Mouse (Mus musculus): ENCODE data around the gene Gabrd. TPM values are rescaled to one million over a fixed set of nuclear protein-coding genes. Genes with fewer than 3 reads are reported as not detected.
"Not testable (repeated sequence)": the region's sequence is repeated elsewhere in the genome, so short reads cannot be mapped to it uniquely, and the experiment has no call there.

Gene Gabrd
- total and polyA plus RNA-seq, 3 experiments, result 0.08 TPM; not detected in 2

DNA sequence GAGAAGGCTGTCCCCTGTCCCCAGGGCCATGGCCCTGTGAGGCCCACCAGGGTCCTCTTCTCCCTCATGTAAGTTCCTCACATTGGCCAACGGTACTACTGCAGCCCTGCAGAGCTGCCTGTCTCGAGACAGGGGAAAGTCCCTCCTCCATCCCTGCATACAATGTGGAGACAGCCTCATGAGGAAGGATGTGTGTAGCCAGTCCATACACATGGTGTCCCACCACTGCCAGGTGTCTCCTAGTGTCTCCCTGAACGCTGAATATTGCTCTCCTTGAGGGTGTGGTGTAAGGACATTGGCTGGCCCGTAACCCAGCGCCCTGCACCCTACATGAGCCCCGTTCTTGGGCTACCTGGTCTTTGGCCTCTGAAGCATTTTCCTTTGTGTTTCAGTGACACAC is 28.4 kb upstream of the Gabrd start (continued):
- TF ChIP-seq MEF2A (IDR thresholded peaks at IDR 0.05; ENCODE audit: borderline replicate concordance, low read depth, low read length), result peak; percentile 61; the same call in 1 of the 2 replicates
- no peak for TF ChIP-seq POLR2AphosphoS2 (IDR thresholded peaks at IDR 0.05; ENCODE audit: low read depth, low read length)

DNA sequence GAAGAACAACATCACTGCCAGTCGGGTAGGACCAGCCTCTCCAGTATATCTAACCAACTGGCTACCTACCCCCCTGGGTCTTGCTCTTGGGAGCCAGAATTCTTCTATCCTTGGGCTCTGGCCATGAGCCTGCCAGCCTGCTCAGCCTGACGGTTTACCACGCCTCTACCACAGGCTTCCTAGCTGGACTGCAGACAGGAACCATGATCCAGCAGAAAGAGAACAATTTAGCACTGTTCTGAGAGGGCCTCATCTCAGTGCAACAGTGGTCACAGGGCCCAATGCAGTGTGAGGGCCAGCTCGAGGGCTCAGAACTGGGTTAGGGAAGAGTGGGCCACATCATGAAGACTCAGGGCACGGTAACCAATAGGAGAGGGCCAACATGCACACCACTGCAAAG is 26.1 kb upstream of the Gabrd start:
- dilution Hi-C loops (cut with MboI; ENCODE audit: extremely low pct_ligation_motif_present, extremely low pct_unique_long_range_greater_than_20kb, low sequenced_read_pairs) (no loop called here), in situ Hi-C loops (cut with MboI; ENCODE audit: low pct_ligation_motif_present, low pct_unique_long_range_greater_than_20kb, low sequenced_read_pairs) (no loop called here)
- Histone ChIP-seq H3K4me2 (ENCODE audit: insufficient read depth, low read depth, poor library complexity, severe bottlenecking) (no peak overlapping the region), H3K27me3 (replicated peaks) (no peaks in the 10 kb centered on the region), H3K79me2 (replicated peaks; ENCODE audit: control insufficient read depth, extremely low read depth, insufficient read depth, poor library complexity, severe bottlenecking) (no peaks in the 10 kb centered on the region), H3K4me1 (ENCODE audit: control insufficient read depth in 1 of 2, insufficient read depth in 2 of 2) (peaks cover 23 to 54% of the 10 kb centered on the region in 2 experiments), H3K4me3 (replicated peaks in 1 of 3; ENCODE audit: low read depth in 2 of 3, low read length in 2 of 3, poor library complexity in 1 of 3) (no peak overlapping the region), H3K9me3 (replicated peaks; ENCODE audit: low read length) (no peaks in the 10 kb centered on the region), H3K36me3 (replicated peaks in 1 of 2; ENCODE audit: control insufficient read depth in 1 of 2, insufficient read depth in 1 of 2, low read length in 1 of 2) (peaks cover 18 to 54% of the 10 kb centered on the region in 2 experiments), H3K27ac (ENCODE audit: insufficient read depth, low read depth) (no peak overlapping the region), H3K9ac (ENCODE audit: insufficient read depth, low read depth) (no peak overlapping the region)
- DNase-seq (ENCODE audit: extremely low read depth), result no peak
- TF ChIP-seq MXI1 (IDR thresholded peaks at IDR 0.05; ENCODE audit: low read depth, low read length) (no peak), ETS1 (conservative IDR thresholded peaks at IDR 0.05; ENCODE audit: low read depth, low read length) (no peak)

DNA sequence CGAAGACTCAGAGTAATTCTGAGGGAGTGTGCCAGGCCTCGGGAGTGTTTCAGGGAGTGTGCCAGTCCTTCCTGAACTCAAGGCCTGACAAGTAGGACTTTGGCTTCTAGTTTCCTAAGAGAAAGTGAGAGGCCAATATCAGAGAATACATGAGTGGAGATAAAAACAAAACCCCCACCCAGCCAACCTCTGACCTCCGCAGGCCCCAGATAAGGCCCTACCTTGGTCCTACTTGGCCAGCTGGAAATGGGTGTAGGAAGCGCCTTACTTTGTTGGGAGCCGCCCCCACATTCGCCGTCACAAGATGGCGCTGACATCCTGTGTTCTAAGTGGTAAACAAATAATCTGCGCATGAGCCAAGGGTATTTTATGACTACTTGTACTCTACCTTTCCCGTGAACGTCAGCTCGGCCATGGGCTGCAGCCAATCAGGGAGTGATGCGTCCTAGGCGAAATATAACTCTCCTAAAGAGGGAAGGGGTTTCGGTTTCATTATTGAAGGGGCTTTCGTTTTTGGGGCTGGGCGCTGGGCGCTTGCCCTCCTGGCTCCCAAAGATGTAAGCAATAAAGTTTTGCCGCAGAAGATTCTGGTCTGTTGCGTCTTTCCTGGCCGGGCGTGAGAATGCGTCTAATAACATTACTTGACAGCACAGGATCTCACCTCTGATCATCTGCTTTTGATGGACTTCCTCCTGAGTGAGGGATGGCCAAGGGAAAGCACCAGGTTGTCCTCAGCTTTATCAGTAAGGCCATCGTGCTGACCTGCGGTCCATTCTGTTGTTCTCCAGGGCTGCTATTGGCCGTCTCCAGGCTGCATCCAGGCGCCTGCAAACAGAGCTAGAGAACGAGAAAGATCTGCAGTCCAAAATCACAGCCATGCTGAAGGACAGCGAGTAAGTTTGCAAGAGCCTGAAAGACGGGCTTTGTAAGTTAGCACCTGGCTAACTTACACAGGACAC is 23.8 kb upstream of the Gabrd start:
- H3K9me3 ChIP-seq (replicated peaks; ENCODE audit: low read length); dilution Hi-C loops (cut with MboI; ENCODE audit: extremely low pct_ligation_motif_present, extremely low pct_unique_long_range_greater_than_20kb, low sequenced_read_pairs); in situ Hi-C loops (cut with MboI; ENCODE audit: low pct_ligation_motif_present, low pct_unique_long_range_greater_than_20kb, low sequenced_read_pairs); H3K4me2 ChIP-seq (ENCODE audit: insufficient read depth, low read depth, poor library complexity, severe bottlenecking); DNase-seq (ENCODE audit: extremely low read depth); H3K9ac ChIP-seq (ENCODE audit: insufficient read depth, low read depth); H3K27me3 ChIP-seq (replicated peaks); H3K27ac ChIP-seq (ENCODE audit: insufficient read depth, low read depth); H3K4me3 ChIP-seq (replicated peaks in 1 of 3; ENCODE audit: low read depth in 2 of 3, low read length in 2 of 3, poor library complexity in 1 of 3); H3K79me2 ChIP-seq (replicated peaks; ENCODE audit: control insufficient read depth, extremely low read depth, insufficient read depth, poor library complexity, severe bottlenecking): not testable (repeated sequence)
- peaks cover 12 to 31% of the 10 kb centered on the region in 2 experiments for H3K4me1 ChIP-seq (ENCODE audit: control insufficient read depth in 1 of 2, insufficient read depth in 2 of 2)
- peaks cover 18 to 65% of the 10 kb centered on the region in 2 experiments for H3K36me3 ChIP-seq (replicated peaks in 1 of 2; ENCODE audit: control insufficient read depth in 1 of 2, insufficient read depth in 1 of 2, low read length in 1 of 2)

DNA sequence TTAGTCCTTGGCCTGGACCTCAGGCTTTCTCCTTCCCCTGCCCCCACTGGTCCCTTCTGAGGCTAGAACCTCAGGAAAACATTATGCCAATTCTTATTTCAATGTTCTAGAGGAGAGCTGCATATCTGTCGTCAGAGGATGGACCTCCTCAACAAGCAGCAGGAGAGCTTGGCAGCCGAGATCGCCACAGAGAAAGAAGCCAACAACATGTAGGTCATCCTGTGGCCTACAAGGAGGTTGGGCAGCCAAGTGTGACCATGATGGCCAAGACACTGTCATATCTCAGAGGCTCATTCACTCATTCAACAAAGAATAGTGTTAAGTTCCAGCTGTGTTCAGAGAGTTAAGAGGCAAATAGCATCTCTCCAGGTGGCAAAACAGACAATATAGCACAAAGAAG is 22.2 kb upstream of the Gabrd start:
- TF ChIP-seq UBTF (IDR thresholded peaks at IDR 0.05; ENCODE audit: low read depth, low read length), result no peak
- no peak for TF ChIP-seq USF1 (IDR thresholded peaks at IDR 0.05; ENCODE audit: low read depth, low read length)
- no peak for TF ChIP-seq CHD2 (IDR thresholded peaks at IDR 0.05; ENCODE audit: low read length)
- TF ChIP-seq ZKSCAN1 (IDR thresholded peaks at IDR 0.05; ENCODE audit: borderline replicate concordance, low read depth, low read length), result no peak
- TF ChIP-seq PAX5 (IDR thresholded peaks at IDR 0.05; ENCODE audit: low read length), result no peak
- TF ChIP-seq SMC3 (IDR thresholded peaks at IDR 0.05; ENCODE audit: low read depth, low read length), result no peak
- no peak for TF ChIP-seq POLR2A (IDR thresholded peaks at IDR 0.05; ENCODE audit: low read depth, low read length)
- TF ChIP-seq RCOR1 (conservative IDR thresholded peaks at IDR 0.05; ENCODE audit: low read depth, low read length), result no peak
- TF ChIP-seq TBP (conservative IDR thresholded peaks at IDR 0.05; ENCODE audit: low read depth, low read length), result no peak
- Histone ChIP-seq H3K4me2 (ENCODE audit: insufficient read depth, low read depth, poor library complexity, severe bottlenecking) (no peak overlapping the region), H3K9ac (ENCODE audit: insufficient read depth, low read depth) (no peak overlapping the region), H3K4me1 (ENCODE audit: control insufficient read depth in 1 of 2, insufficient read depth in 2 of 2) (peaks cover 1 to 15% of the 10 kb centered on the region in 2 experiments), H3K79me2 (replicated peaks; ENCODE audit: control insufficient read depth, extremely low read depth, insufficient read depth, poor library complexity, severe bottlenecking) (no peaks in the 10 kb centered on the region), H3K36me3 (replicated peaks in 1 of 2; ENCODE audit: control insufficient read depth in 1 of 2, insufficient read depth in 1 of 2, low read length in 1 of 2) (peaks cover 18 to 64% of the 10 kb centered on the region in 2 experiments), H3K4me3 (replicated peaks in 1 of 3; ENCODE audit: low read depth in 2 of 3, low read length in 2 of 3, poor library complexity in 1 of 3) (no peak overlapping the region), H3K9me3 (replicated peaks; ENCODE audit: low read length) (no peaks in the 10 kb centered on the region), H3K27me3 (replicated peaks) (no peaks in the 10 kb centered on the region), H3K27ac (ENCODE audit: insufficient read depth, low read depth) (no peak overlapping the region)
- in situ Hi-C loops (cut with MboI; ENCODE audit: low pct_ligation_motif_present, low pct_unique_long_range_greater_than_20kb, low sequenced_read_pairs) (no loop called here), dilution Hi-C loops (cut with MboI; ENCODE audit: extremely low pct_ligation_motif_present, extremely low pct_unique_long_range_greater_than_20kb, low sequenced_read_pairs) (no loop called here)
- no peak for DNase-seq (ENCODE audit: extremely low read depth)

All from CH12.LX (cell line).